Mouse (Mus musculus): Measurements from ENCODE around the gene Npff. TPM values are rescaled to one million over a fixed set of nuclear protein-coding genes. Genes with fewer than 3 reads are reported as not detected.
A peak's percentile ranks its signal among the peaks of the same experiment; 100 is the strongest.

Gene Npff
- total and polyA plus RNA-seq, 3 experiments = 1.8 to 5.5 TPM; not detected in 1

GRCm38 (mm10) chr15:102562491-102562890 lies 37.7 kb upstream of the Npff start:
- TF ChIP-seq MEF2A (IDR thresholded peaks at IDR 0.05; ENCODE audit: extremely low read depth, insufficient replicate concordance, low read depth, low read length, poor library complexity, severe bottlenecking) = no peak
- TF ChIP-seq JUND (IDR thresholded peaks at IDR 0.05; ENCODE audit: low read depth, low read length) = no peak
- TF ChIP-seq CHD1 (IDR thresholded peaks at IDR 0.05; ENCODE audit: low read depth, low read length) = no peak
- TF ChIP-seq HCFC1 (IDR thresholded peaks at IDR 0.05; ENCODE audit: low read depth, low read length) = no peak
- no peak for TF ChIP-seq ETS1 (IDR thresholded peaks at IDR 0.05; ENCODE audit: low read depth, low read length)
- no peak for TF ChIP-seq TAL1 (IDR thresholded peaks at IDR 0.05; ENCODE audit: low read length)
- TF ChIP-seq SIN3A (IDR thresholded peaks at IDR 0.05; ENCODE audit: low read length) = no peak
- TF ChIP-seq USF1 (IDR thresholded peaks at IDR 0.05; ENCODE audit: low read depth, low read length) = no peak
- no peak for TF ChIP-seq POLR2A (IDR thresholded peaks at IDR 0.05; ENCODE audit: control insufficient read depth in 1 of 2, insufficient read depth in 1 of 2, low read depth in 1 of 2, low read length in 2 of 2, poor library complexity in 1 of 2)
- TF ChIP-seq KAT2A (conservative IDR thresholded peaks at IDR 0.05; ENCODE audit: low read depth, low read length) = no peak
- H3K79me2 ChIP-seq (ENCODE audit: control insufficient read depth, insufficient read depth, low read length, poor library complexity) = no peaks in the 10 kb centered on the region
- H3K27ac ChIP-seq (ENCODE audit: control insufficient read depth, low read depth, low read length) = no peak overlapping the region
- H3K9me3 ChIP-seq (replicated peaks; ENCODE audit: insufficient read depth, low read length) = no peaks in the 10 kb centered on the region
- H3K4me3 ChIP-seq (ENCODE audit: control insufficient read depth in 1 of 2, insufficient read depth in 1 of 2, low read depth in 2 of 2, low read length in 2 of 2) = no peak overlapping the region
- peaks cover 0 to 9% of the 10 kb centered on the region in 2 experiments; a peak in 3 of 4 replicates for H3K36me3 ChIP-seq (ENCODE audit: control insufficient read depth in 1 of 2, insufficient read depth in 2 of 2, low read length in 2 of 2)
- no peaks in the 10 kb centered on the region for H3K27me3 ChIP-seq (ENCODE audit: control insufficient read depth in 1 of 2, insufficient read depth in 2 of 2, low read length in 2 of 2)
- no peaks in the 10 kb centered on the region for H3K4me1 ChIP-seq (ENCODE audit: control insufficient read depth in 1 of 2, insufficient read depth in 2 of 2, low read length in 2 of 2)
- DNase-seq (ENCODE audit: low read depth, low spot score) = no peak
- no peak overlapping the region for H3K9ac ChIP-seq (ENCODE audit: control insufficient read depth, low read depth, low read length, poor library complexity, severe bottlenecking)

- peaks cover 0 to 29% of the 10 kb centered on the region in 2 experiments; a peak in 2 of 4 replicates for H3K36me3 ChIP-seq (ENCODE audit: control insufficient read depth in 1 of 2, insufficient read depth in 2 of 2, low read length in 2 of 2)
- no peak overlapping the region for H3K4me3 ChIP-seq (ENCODE audit: control insufficient read depth in 1 of 2, insufficient read depth in 1 of 2, low read depth in 2 of 2, low read length in 2 of 2)
- H3K27me3 ChIP-seq (ENCODE audit: control insufficient read depth in 1 of 2, insufficient read depth in 2 of 2, low read length in 2 of 2) = no peaks in the 10 kb centered on the region
- H3K79me2 ChIP-seq (ENCODE audit: control insufficient read depth, insufficient read depth, low read length, poor library complexity) = no peaks in the 10 kb centered on the region
- TF ChIP-seq UBTF (IDR thresholded peaks at IDR 0.05; ENCODE audit: borderline replicate concordance, insufficient read depth, low read depth, low read length) = no peak
- TF ChIP-seq KAT2A (conservative IDR thresholded peaks at IDR 0.05; ENCODE audit: low read depth, low read length) = no peak
- TF ChIP-seq ETS1 (IDR thresholded peaks at IDR 0.05; ENCODE audit: low read depth, low read length) = no peak
- TF ChIP-seq ZC3H11A (IDR thresholded peaks at IDR 0.05; ENCODE audit: low read depth, low read length) = no peak
- peak in 1 of 3 experiments; percentile 10; a peak in 1 of 6 replicates for TF ChIP-seq CTCF (IDR thresholded peaks at IDR 0.05 in 2 of 3, conservative IDR thresholded peaks at IDR 0.05 in 1 of 3; ENCODE audit: control insufficient read depth in 1 of 3, insufficient read depth in 1 of 3, low read depth in 2 of 3, low read length in 3 of 3, poor library complexity in 1 of 3, severe bottlenecking in 1 of 3)
- DNase-seq (ENCODE audit: low read depth, low spot score) = no peak
- H3K9me3 ChIP-seq (replicated peaks; ENCODE audit: insufficient read depth, low read length) = no peaks in the 10 kb centered on the region
- no peak overlapping the region for H3K9ac ChIP-seq (ENCODE audit: control insufficient read depth, low read depth, low read length, poor library complexity, severe bottlenecking)
- H3K4me1 ChIP-seq (ENCODE audit: control insufficient read depth in 1 of 2, insufficient read depth in 2 of 2, low read length in 2 of 2) = no peaks in the 10 kb centered on the region
- no peak overlapping the region for H3K27ac ChIP-seq (ENCODE audit: control insufficient read depth, low read depth, low read length)
Measured at GRCm38 (mm10) chr15:102557580-102557979, 32.8 kb upstream of the Npff start.

- H3K4me1 ChIP-seq (ENCODE audit: control insufficient read depth in 1 of 2, insufficient read depth in 2 of 2, low read length in 2 of 2) = no peaks in the 10 kb centered on the region
- H3K36me3 ChIP-seq (ENCODE audit: control insufficient read depth in 1 of 2, insufficient read depth in 2 of 2, low read length in 2 of 2) = peaks cover 0 to 41% of the 10 kb centered on the region in 2 experiments; a peak in 2 of 4 replicates
- no peak overlapping the region for H3K27ac ChIP-seq (ENCODE audit: control insufficient read depth, low read depth, low read length)
- no peaks in the 10 kb centered on the region for H3K27me3 ChIP-seq (ENCODE audit: control insufficient read depth in 1 of 2, insufficient read depth in 2 of 2, low read length in 2 of 2)
- H3K4me3 ChIP-seq (ENCODE audit: control insufficient read depth in 1 of 2, insufficient read depth in 1 of 2, low read depth in 2 of 2, low read length in 2 of 2) = no peak overlapping the region
- DNase-seq (ENCODE audit: low read depth, low spot score) = no peak
- no peak overlapping the region for H3K9ac ChIP-seq (ENCODE audit: control insufficient read depth, low read depth, low read length, poor library complexity, severe bottlenecking)
- H3K9me3 ChIP-seq (replicated peaks; ENCODE audit: insufficient read depth, low read length) = no peaks in the 10 kb centered on the region
- H3K79me2 ChIP-seq (ENCODE audit: control insufficient read depth, insufficient read depth, low read length, poor library complexity) = no peaks in the 10 kb centered on the region
- TF ChIP-seq ELF1 (IDR thresholded peaks at IDR 0.05; ENCODE audit: low read depth, low read length) = no peak
- TF ChIP-seq JUND (IDR thresholded peaks at IDR 0.05; ENCODE audit: low read depth, low read length) = no peak
- TF ChIP-seq MAX (IDR thresholded peaks at IDR 0.05; ENCODE audit: low read length) = no peak
- TF ChIP-seq TAL1 (IDR thresholded peaks at IDR 0.05; ENCODE audit: low read length) = no peak
- TF ChIP-seq TCF12 (IDR thresholded peaks at IDR 0.05; ENCODE audit: low read depth, low read length) = no peak
- TF ChIP-seq CHD2 (IDR thresholded peaks at IDR 0.05; ENCODE audit: low read length) = no peak
- TF ChIP-seq MYB (IDR thresholded peaks at IDR 0.05; ENCODE audit: low read depth, low read length) = no peak
- TF ChIP-seq SMC3 (IDR thresholded peaks at IDR 0.05; ENCODE audit: low read depth, low read length) = no peak
- no peak for TF ChIP-seq ZKSCAN1 (IDR thresholded peaks at IDR 0.05; ENCODE audit: low read depth, low read length)
- TF ChIP-seq KAT2A (conservative IDR thresholded peaks at IDR 0.05; ENCODE audit: low read depth, low read length) = no peak
- no peak for TF ChIP-seq ZNF384 (IDR thresholded peaks at IDR 0.05; ENCODE audit: low read depth, low read length)
- no peak for TF ChIP-seq USF2 (IDR thresholded peaks at IDR 0.05; ENCODE audit: borderline replicate concordance in 1 of 2, insufficient read depth in 1 of 2, low read depth in 1 of 2, low read length in 2 of 2)
- no peak for TF ChIP-seq MYC (IDR thresholded peaks at IDR 0.05; ENCODE audit: low read depth, low read length)
- no peak for TF ChIP-seq RCOR1 (IDR thresholded peaks at IDR 0.05; ENCODE audit: low read depth, low read length)
- no peak for TF ChIP-seq ETS1 (IDR thresholded peaks at IDR 0.05; ENCODE audit: low read depth, low read length)
- TF ChIP-seq BHLHE40 (IDR thresholded peaks at IDR 0.05; ENCODE audit: borderline replicate concordance, low read depth, low read length) = no peak
Measured at GRCm38 (mm10) chr15:102555581-102555980, 30.8 kb upstream of the Npff start.

Measured in MEL (cell line).